Mouse (Mus musculus): ENCODE data around the gene Tmem217.

Gene Tmem217

DNA sequence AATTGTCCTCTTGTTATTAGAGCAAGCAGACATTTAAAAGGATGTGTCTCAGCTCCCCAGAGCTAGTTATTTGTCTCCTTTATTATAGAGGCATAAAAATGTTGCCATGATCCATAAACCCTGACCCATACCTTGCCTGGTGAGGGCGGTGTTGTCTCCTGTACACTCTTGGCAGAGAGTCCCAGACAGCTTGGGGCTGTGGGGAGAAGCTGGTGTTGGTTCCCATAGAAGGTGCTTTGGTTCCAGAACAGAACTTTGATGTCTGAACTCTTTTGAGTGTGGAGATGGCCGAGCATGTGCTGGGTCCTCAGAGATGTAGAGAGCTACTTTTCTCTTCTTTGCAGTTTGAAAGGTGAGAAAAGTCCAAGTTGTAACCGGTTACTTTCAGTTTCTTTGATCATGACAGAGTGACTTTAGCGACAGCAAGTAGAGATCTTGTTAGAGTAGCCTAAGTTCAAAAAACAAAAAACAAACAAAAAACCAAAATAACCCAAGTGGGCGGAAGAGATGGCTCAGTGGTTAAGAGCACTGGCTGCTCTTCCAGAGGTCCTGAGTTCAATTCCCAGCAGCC is at the start of gene Tmem217:
Gene Tmem217, minus strand, starts transcription at position 224 of the 571 bp plus-strand sequence.
- DNase-seq, result no peak

- DNase-seq, result no peak
Measured at GRCm38 (mm10) chr17:29601391-29601790, 49.2 kb upstream of the Tmem217 start.

- no peak for DNase-seq
Measured at GRCm38 (mm10) chr17:29599537-29599936, 47.4 kb upstream of the Tmem217 start.

DNA sequence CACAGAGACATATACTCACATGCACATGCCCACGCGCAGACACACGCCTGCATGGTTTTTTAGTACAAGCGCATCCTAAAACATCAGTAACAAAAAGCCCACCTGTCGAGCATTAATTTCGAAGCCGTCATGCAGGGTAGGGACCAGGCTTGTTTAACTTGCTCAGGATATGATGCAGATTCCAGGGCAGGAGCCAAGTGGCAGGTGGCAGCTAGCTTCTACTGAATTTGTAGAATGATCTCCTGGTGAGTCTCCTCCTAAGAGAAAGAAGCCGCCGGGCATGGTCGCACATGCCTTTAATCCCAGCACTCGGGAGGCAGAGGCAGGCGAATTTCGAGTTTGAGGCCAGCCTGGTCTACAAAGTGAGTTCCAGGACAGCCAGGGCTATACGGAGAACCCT is 46.9 kb upstream of the Tmem217 start:
- no peak for DNase-seq

DNA sequence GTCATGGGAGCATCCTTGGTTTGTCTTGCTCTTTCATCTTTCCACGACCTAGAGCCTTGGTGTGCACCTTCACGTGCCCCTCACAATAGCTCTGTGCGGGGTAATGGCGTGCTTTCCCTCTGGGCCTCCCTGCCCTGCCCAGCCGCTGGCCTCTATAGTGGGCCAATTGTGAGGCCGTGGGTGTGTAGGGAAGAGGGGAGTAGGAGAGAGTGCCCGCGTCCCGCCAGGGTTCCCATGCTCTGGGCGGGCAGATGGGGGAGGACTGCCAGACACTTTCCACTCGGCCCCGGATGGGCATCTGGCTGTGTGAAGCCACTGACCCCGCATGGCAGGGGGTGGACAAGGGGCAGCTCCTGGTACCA is 44.6 kb upstream of the Tmem217 start:
- no peak for DNase-seq

- no peak for DNase-seq
Measured at GRCm38 (mm10) chr17:29595891-29596770, 43.9 kb upstream of the Tmem217 start.

DNA sequence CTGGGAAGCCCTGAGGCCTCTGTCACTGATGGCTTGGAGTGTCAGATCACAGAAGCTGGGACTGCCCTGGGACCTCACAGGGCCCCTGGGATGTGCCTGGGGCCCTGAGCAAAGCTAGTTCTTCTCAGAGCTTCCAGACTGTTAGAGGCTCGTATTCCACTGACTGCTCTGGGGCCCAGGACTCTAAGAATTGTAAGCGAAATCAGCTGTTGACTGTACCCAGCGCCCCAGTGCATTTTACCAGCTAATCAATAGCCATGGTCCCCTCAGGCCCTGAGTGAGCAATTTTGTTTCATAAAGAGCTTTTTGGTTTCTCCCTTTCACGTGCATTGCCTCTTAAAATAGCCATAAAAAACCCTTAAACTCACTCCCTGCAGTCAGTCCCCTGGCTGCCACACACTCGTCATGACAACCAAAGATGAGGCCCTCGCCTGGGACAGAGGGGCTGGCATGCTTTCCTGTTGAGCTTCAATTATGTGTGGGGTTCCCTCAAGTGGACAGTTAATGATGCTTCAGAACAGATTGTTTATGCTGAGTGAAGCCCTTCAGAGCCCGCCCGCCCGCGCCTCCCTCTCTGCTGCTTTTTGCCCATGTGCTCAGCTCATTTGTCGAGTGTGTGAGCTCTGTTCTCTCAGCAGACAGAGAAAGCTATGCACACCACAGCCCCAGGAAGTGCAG is 37.2 kb upstream of the Tmem217 start:
- DNase-seq, result peak; percentile 10

DNA sequence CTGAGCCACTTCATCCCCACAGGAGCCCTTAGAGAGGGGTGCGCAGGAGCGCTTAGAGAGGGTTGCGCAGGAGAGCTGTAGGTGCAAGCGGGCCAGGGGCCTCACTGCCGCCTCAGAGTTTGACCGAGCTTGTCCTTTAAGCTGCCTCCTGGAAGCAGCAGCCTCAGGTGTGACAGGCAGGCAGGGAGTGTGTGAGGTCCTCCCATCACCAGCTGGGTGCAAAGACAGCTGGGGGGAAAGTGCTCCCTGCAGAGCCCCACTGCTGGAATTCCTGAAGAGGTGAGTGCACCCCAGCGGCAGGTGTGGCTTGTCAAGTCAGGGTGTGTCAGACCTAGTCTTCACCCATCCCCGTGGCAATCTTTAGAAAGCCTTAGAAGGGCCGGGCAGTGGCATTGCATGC is 34.7 kb upstream of the Tmem217 start:
- DNase-seq, result no peak

GRCm38 (mm10) chr17:29585446-29585845 is 33.3 kb upstream of the Tmem217 start:
- no peak for DNase-seq

GRCm38 (mm10) chr17:29584737-29585136 is 32.6 kb upstream of the Tmem217 start:
- no peak for DNase-seq

DNA sequence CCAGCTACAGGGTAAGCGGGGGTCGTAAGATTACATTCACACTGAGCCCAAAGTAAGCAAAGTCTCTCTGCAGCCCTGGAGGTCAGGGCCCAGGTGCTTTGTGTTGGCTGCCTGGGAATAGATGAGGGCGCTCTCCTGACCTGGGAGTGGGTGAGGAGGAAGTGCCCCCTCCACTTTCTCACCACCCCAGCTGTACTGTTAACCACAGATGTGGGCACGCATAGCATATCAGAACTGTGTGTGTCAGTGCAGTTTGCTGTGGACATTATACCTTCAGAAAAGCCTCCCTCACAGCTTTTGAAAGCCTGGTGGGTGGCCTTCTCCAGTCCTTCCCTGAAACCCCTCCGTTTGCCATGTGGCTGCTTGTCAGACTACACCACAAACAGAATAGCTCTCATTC is 32.1 kb upstream of the Tmem217 start:
- DNase-seq, result no peak

- DNase-seq, result no peak
Measured at GRCm38 (mm10) chr17:29583569-29583968, 31.4 kb upstream of the Tmem217 start.

GRCm38 (mm10) chr17:29579579-29580126 is 27.5 kb upstream of the Tmem217 start:
- no peak for DNase-seq

GRCm38 (mm10) chr17:29569831-29570230 is 17.6 kb upstream of the Tmem217 start:
- DNase-seq, result no peak

DNA sequence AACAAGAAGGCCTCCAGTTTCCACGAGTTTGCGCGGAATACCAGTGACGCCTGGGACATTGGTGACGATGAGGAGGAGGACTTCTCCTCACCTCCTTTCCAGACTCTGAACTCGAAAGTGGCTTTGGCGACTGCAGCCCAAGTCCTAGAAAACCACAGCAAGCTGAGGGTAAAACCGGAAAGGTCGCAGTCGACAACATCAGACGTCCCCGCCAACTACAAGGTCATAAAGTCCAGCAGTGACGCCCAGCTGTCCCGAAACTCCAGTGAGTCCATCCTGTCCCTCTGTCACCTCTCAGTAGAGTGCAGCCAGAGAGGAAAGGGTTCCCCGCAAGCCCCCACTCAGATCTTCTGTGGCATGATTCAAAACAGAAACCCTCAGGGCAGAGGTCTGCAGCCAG is 16.2 kb upstream of the Tmem217 start:
- no peak for DNase-seq

DNA sequence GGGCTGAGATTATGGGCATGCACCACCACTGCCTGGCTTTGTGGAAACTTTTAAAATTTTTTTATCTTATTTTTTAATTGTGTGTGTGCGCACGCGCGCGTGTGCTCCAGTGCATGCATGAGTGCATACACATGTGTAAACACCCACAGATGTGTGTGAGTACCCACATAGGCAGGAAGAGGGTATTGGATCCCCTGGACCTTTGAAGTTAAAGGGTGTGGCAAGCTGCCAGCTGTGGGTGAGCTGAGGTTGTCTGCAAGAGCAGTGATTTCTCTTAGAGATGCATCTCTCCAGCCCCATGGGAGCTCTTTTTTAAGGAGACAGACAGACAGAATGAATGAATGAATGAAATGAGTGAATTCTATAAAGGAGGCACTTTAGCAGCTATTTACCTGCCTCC is 13.3 kb upstream of the Tmem217 start:
- no peak for DNase-seq

- DNase-seq, result no peak
Measured at GRCm38 (mm10) chr17:29558476-29558875, 6.3 kb upstream of the Tmem217 start.

DNA sequence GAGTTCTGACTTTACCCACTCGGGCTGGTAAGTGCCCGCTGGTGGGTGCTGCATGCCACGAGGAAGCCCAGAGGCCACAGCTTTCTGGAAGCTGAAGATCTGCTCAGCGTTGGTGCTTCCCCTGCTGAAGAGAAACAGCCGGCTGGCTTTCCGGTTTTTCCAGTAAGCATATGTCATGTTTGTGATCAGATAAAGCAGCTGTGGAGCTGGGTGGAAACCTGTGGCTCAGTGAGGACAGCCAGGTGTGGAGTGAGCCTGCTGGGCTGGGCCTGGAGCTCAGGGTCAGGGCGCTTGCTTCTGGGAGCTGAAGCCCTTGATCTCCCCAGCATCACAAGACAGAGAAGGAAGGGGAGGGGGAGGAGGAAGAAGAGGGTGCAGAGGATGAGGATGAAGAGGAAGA is 4.7 kb upstream of the Tmem217 start:
- no peak for DNase-seq

- no peak for DNase-seq
Measured at GRCm38 (mm10) chr17:29556456-29556855, 4.3 kb upstream of the Tmem217 start.

- no peak for DNase-seq
Measured at GRCm38 (mm10) chr17:29554176-29554575, 2.0 kb upstream of the Tmem217 start.

DNA sequence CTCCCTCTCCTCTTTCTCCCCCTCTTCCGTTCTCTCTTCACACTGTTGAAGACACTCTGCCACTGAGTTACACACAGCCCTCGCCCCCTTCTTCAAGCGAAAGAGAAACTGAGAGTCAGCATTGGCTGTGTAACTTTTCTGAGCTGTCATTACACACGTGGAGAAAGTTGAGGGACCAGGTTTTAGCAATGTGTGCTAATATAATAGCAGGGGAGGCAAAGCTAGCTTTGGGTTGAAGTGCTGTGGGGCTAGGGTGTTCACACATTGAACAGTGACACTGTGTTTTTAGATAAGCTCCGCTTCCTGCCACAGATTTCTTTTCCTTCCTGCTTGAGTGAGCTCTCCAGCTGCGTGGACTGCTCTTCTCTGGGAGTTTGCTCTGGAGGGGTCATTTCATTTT is 1.2 kb downstream of the Tmem217 start:
- DNase-seq, result no peak

- peak; percentile 98 for DNase-seq
Measured at GRCm38 (mm10) chr17:29549543-29550428, 2.4 kb downstream of the Tmem217 start, which contains the start of the genes Gm17657 and Tbc1d22b. Gene Gm17657 (minus strand): TSS chr17:29549638. Gene Tbc1d22b (plus strand): TSS chr17:29549785.
